Mouse (Mus musculus): Measurements from ENCODE around the gene Tmem178. TPM values are rescaled to one million over a fixed set of nuclear protein-coding genes. Genes with fewer than 3 reads are reported as not detected.

Tmem178 gene
- polyA plus RNA-seq, 1 experiment from 2014 or later, result 2.8 TPM

DNA sequence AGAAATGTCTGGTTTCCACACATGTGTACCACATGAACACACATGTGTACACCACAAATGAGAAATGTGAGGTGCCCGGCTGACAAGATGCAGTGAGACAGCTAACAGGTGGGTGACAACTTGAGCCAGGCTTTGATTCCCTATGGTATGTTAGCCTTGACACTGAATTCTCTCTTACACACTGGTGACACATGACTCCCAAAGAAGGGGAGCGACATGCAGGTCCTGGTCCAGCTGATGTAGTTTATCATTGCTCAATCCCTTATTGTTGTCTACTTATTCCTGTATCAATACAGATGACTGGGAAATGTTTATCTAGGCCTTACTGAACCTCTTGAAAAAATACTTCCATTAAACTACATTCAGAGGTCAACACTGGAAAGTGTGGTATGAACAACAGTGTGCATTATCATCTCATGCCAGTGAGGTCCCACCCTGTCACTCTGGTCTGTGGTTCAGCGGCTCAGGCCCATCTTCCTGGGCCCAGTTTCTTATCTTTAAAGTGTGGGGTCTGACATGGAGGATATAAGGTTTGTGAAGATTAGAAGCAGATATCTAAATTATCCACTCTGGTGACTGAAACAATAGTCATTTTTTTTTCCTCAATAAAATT is 87.5 kb downstream of the Tmem178 start:
- ATAC-seq (ENCODE audit: insufficient number of reproducible peaks, low FRiP score, low TSS enrichment, low read depth), result no peak
- no peaks in the 10 kb centered on the region for H3K4me1 ChIP-seq
- WGBS, result 81% methylated on average over 3 of the region's 3 CpGs

DNA sequence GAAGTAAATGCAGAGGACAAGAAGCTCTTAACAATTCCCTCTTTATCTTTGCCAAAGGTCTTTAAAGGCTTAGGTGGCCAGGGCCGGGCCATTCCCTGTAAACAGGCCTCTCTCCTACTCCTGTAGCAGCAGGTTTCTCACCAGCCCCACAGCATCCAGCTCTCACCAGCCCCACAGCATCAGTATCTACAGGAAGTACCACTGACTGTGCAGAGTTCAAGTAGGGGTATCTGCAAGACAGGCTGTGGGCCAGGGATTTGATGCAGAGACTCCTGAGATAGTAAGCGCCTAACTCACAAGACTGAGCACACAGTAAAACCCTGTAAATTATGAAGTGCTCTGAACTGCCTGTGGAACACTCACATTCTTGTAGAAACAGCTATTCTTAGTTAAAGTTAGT is 88.5 kb downstream of the Tmem178 start:
- 75% methylated on average over 2 of the region's 2 CpGs for WGBS
- Histone ChIP-seq H3K36me3 (peaks cover 40% of the 10 kb centered on the region), H3K27me3 (no peaks in the 10 kb centered on the region)

More for the DNA sequence above, 87.5 kb downstream of the Tmem178 start:
- no peak overlapping the region for H3K4me3 ChIP-seq (replicated peaks)
- no peaks in the 10 kb centered on the region for H3K9me3 ChIP-seq (replicated peaks)
- H3K4me2 ChIP-seq (replicated peaks), result no peak overlapping the region
- no peaks in the 10 kb centered on the region for H3K27me3 ChIP-seq
- no peak overlapping the region for H3K9ac ChIP-seq
- H3K27ac ChIP-seq (replicated peaks), result no peak overlapping the region
- H3K36me3 ChIP-seq, result peaks cover 36% of the 10 kb centered on the region

DNA sequence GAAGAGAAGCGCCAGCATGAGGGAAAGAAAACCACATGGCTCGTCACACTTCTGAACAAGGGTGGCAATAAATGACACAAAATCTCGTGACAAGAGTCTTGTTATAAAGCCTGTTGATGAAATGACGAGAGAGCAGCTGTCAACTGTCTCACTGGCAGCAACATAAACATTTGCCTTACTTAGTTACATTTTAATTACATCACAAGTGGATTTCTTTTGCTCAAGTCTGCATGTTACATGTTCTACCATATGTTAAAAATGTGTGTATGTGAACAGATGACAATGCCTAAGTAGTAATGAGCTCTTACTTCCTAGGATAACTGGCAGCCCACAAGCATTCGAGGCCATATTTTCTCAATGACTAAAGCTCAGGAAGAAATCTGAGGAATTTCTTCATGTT is 90.9 kb downstream of the Tmem178 start:
- Histone ChIP-seq H3K27ac (replicated peaks) (no peak overlapping the region), H3K4me3 (replicated peaks) (no peak overlapping the region), H3K4me1 (no peaks in the 10 kb centered on the region), H3K27me3 (no peaks in the 10 kb centered on the region), H3K9me3 (replicated peaks) (no peaks in the 10 kb centered on the region), H3K9ac (no peak overlapping the region), H3K36me3 (peaks cover 54% of the 10 kb centered on the region), H3K4me2 (replicated peaks) (no peak overlapping the region)
- WGBS, result 80% methylated on average over 5 of the region's 5 CpGs
- no peak for ATAC-seq (ENCODE audit: insufficient number of reproducible peaks, low FRiP score, low TSS enrichment, low read depth)

More for the DNA sequence above, 88.5 kb downstream of the Tmem178 start:
- H3K4me3 ChIP-seq (replicated peaks), result no peak overlapping the region
- no peak overlapping the region for H3K27ac ChIP-seq (replicated peaks)
- H3K9me3 ChIP-seq (replicated peaks), result no peaks in the 10 kb centered on the region
- H3K9ac ChIP-seq, result no peak overlapping the region
- ATAC-seq (ENCODE audit: insufficient number of reproducible peaks, low FRiP score, low TSS enrichment, low read depth), result no peak
- H3K4me2 ChIP-seq (replicated peaks), result no peak overlapping the region
- no peaks in the 10 kb centered on the region for H3K4me1 ChIP-seq

DNA sequence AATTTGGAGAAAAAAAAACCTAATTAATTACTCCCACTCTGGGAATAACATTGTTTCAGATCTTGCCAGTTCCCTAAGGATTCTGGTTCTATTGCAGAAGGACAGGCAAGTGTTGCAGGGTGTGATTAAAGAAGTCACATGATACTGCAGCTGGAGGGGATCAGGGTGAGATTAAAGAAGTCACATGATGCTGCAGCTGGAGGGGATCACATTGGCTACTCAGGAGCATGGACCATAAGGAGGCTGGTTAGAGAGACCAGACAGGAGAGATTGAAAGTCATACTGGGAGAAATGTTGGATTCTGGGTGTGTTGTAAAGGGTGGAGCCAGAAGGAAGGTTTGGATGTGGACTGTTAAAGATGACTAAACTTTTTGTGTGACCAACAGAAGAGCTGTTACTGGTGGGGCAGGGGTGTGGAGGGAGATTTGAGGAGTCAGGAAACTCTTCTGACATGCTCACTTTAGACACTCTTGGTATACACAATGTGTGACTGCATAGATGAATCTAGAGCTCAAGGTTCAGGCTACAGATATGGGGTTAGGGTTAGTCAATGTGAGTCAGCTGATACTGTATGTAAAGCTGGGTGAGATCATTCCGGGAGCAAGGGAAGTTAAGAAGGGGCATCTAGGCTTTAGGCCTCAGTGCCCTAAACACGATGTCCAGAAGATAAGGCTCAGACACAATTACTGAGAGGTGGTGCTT is 94.4 kb downstream of the Tmem178 start:
- Histone ChIP-seq H3K36me3 (peaks cover 57% of the 10 kb centered on the region), H3K27me3 (no peaks in the 10 kb centered on the region), H3K4me3 (replicated peaks) (no peak overlapping the region), H3K4me2 (replicated peaks) (no peak overlapping the region), H3K9ac (no peak overlapping the region), H3K27ac (replicated peaks) (no peak overlapping the region), H3K4me1 (no peaks in the 10 kb centered on the region), H3K9me3 (replicated peaks) (no peaks in the 10 kb centered on the region)
- WGBS, result 100% methylated on average over 2 of the region's 2 CpGs
- ATAC-seq (ENCODE audit: insufficient number of reproducible peaks, low FRiP score, low TSS enrichment, low read depth), result no peak

DNA sequence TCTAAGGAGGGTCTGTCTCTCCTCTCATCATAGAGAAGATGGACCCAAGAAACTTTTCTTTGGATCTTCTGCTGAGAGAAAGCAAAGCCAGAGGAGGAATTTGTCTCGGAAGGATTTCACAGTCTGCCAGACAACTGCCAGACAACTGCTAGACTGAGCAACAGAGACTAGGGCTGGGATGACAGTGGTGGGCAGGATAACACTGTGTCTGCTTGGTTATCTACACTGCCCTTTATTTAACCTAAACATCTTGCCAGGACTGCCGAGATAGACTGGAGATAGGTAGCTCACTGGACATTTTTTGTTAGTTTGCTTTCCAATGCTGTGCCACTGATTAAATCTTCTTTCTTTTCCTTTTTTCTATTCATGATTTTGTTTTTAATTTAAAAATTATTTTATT is 97.2 kb downstream of the Tmem178 start:
- H3K9me3 ChIP-seq (replicated peaks), result no peaks in the 10 kb centered on the region
- H3K4me3 ChIP-seq (replicated peaks), result no peak overlapping the region
- no peak overlapping the region for H3K27ac ChIP-seq (replicated peaks)
- H3K9ac ChIP-seq, result no peak overlapping the region
- WGBS, result 85% methylated on average over 2 of the region's 2 CpGs
- H3K27me3 ChIP-seq, result no peaks in the 10 kb centered on the region
- peaks cover 46% of the 10 kb centered on the region for H3K36me3 ChIP-seq
- H3K4me1 ChIP-seq, result no peaks in the 10 kb centered on the region
- no peak overlapping the region for H3K4me2 ChIP-seq (replicated peaks)
- no peak for ATAC-seq (ENCODE audit: insufficient number of reproducible peaks, low FRiP score, low TSS enrichment, low read depth)

DNA sequence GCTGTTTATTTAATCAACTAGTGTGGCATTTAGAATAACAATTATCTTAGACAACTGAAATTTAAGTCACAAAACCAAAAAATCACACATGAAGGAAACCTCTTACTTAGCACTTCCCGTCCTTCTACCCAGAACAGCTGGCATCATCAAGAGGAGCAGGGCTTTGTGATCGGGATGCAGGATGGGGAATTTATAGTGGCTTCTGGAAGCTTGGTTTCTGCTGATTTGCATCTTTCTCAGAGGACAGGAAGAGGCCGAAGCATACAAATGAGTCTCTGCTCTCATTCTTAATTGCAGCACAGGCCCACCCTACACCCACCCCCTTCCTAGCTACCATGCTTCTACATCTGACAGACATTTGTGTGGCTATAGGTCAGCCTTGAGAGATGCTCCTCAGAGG is 99.9 kb downstream of the Tmem178 start:
- H3K9me3 ChIP-seq (replicated peaks), result no peaks in the 10 kb centered on the region
- H3K4me3 ChIP-seq (replicated peaks), result no peak overlapping the region
- no peak overlapping the region for H3K4me2 ChIP-seq (replicated peaks)
- no peak for ATAC-seq (ENCODE audit: insufficient number of reproducible peaks, low FRiP score, low TSS enrichment, low read depth)
- no peak overlapping the region for H3K27ac ChIP-seq (replicated peaks)
- no peaks in the 10 kb centered on the region for H3K4me1 ChIP-seq
- WGBS, result 79% methylated on average over 3 of the region's 3 CpGs
- peaks cover 30% of the 10 kb centered on the region for H3K36me3 ChIP-seq
- no peak overlapping the region for H3K9ac ChIP-seq
- no peaks in the 10 kb centered on the region for H3K27me3 ChIP-seq

DNA sequence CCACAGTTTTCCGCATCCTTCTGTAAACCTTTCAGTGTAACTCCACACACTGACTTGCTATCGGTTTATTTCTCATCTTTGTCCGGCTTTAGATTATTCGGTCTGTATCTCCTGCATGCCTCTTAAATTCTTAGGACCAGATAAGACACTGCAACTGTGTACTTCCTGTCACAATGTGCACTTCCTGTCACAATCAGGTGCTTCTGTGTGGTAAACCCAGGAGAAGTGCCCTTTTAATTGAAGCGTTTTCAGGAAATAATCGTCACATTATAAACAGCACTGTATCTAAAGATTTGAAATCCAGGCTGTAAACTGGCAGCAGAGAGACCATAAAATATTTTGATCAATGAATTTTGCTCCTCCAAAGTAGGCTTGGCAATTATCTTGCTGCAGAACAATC is 100.7 kb downstream of the Tmem178 start:
- Histone ChIP-seq H3K4me1 (no peaks in the 10 kb centered on the region), H3K36me3 (peaks cover 26% of the 10 kb centered on the region), H3K27ac (replicated peaks) (no peak overlapping the region), H3K9ac (no peak overlapping the region), H3K4me2 (replicated peaks) (no peak overlapping the region), H3K27me3 (no peaks in the 10 kb centered on the region), H3K9me3 (replicated peaks) (no peaks in the 10 kb centered on the region), H3K4me3 (replicated peaks) (no peak overlapping the region)
- no peak for ATAC-seq (ENCODE audit: insufficient number of reproducible peaks, low FRiP score, low TSS enrichment, low read depth)
- WGBS, result 95% methylated on average over 6 of the region's 6 CpGs

DNA sequence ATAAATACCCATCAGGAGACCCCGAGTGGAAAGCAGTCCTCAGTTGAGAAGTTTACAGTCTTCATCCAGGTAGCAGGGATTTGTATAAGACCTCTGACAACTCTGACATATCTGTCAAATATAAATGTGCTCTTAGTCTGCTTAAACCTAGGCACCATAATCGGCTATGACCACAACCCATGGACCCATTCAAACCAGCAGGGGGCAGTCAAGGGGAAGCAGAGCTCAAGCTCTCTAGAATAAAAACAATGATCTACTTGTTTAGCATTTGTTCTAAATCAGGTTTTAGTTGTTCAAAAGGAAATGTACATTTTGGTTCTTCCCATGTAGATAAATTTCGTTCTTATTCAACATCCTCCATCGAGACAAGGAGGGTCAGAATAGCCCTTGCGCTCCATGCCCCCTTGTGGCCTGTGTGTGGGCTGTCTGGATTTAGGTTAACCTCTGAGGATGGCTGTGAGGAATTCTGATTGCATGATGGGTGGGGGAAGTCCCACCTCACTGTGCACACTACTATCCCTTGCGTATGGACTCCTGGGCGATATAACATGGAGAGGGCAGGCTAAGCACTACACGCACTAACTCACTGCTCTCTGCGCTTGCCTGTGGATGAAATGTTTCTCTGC is 101.2 kb downstream of the Tmem178 start:
- Histone ChIP-seq H3K9ac (no peak overlapping the region), H3K36me3 (peaks cover 25% of the 10 kb centered on the region; the same call in 1 of the 2 replicates), H3K27me3 (no peaks in the 10 kb centered on the region), H3K4me1 (no peaks in the 10 kb centered on the region), H3K27ac (replicated peaks) (no peak overlapping the region), H3K4me2 (replicated peaks) (no peak overlapping the region), H3K9me3 (replicated peaks) (no peaks in the 10 kb centered on the region), H3K4me3 (replicated peaks) (no peak overlapping the region)
- ATAC-seq (ENCODE audit: insufficient number of reproducible peaks, low FRiP score, low TSS enrichment, low read depth), result no peak
- 89% methylated on average over 9 of the region's 9 CpGs for WGBS

DNA sequence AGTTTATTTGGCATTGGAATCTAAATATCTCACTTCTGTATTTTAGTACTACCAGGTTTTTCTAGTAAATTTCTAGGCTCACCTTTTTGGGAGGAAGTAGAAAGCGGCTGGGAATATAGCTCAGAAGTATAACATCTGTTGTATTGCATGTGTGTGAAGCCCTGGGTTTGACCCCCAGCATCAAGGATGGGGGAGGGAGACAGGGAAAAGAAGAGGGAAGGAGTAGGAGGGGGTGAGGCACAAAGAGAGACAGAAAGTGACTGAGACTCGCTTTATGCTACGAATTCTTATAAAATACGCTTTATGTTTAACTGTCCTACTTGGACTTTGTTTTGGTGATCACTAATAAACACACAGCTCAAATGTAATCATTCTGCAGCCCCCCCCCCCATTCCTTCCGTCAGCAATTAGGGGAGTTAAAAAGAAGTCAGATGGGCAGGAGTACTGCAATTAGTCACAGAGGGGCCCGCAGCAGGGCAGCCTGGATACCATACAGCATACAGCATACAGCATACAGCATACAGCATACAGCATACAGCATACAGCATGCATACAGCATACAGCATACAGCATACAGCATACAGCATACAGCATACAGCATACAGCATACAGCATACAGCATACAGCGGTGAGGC is 103.6 kb downstream of the Tmem178 start:
- H3K27me3 ChIP-seq, result no peaks in the 10 kb centered on the region
- no peak overlapping the region for H3K4me3 ChIP-seq (replicated peaks)
- no peak overlapping the region for H3K27ac ChIP-seq (replicated peaks)
- no peaks in the 10 kb centered on the region for H3K9me3 ChIP-seq (replicated peaks)
- H3K36me3 ChIP-seq, result peaks cover 26% of the 10 kb centered on the region
- no peak overlapping the region for H3K9ac ChIP-seq
- no peaks in the 10 kb centered on the region for H3K4me1 ChIP-seq
- H3K4me2 ChIP-seq (replicated peaks), result no peak overlapping the region
- no peak for ATAC-seq (ENCODE audit: insufficient number of reproducible peaks, low FRiP score, low TSS enrichment, low read depth)
- 57% methylated on average over 7 of the region's 7 CpGs for WGBS

Measured in embryonic facial prominence, embryonic 15.5 days (tissue).